Mouse (Mus musculus): ENCODE data around the gene Csmd2.
A peak's percentile ranks its signal among the peaks of the same experiment; 100 is the strongest.
"Not testable (repeated sequence)": the region's sequence is repeated elsewhere in the genome, so short reads cannot be mapped to it uniquely, and the experiment has no call there.

Gene Csmd2

DNA sequence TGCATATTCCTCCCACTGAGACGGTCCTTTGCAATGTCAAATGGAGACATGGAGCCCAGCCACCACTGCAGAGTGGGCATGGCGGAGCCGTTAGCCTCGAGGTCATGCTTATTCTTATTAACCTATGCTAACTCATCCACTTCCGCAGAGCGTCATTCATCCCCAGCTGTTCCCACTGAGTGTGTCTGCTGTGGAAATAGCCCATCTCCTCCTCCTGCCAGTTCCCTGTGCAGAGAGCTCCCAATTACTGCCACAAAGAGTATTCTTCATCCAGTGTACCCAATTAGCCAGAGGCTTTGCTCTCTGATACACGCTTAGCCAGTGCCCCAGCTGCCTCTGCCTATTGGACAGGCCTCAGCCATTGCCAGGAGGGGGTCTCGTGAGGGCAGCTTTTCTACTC lies 504.4 kb downstream of the Csmd2 start:
- no peak for DNase-seq (ENCODE audit: low spot score)

DNA sequence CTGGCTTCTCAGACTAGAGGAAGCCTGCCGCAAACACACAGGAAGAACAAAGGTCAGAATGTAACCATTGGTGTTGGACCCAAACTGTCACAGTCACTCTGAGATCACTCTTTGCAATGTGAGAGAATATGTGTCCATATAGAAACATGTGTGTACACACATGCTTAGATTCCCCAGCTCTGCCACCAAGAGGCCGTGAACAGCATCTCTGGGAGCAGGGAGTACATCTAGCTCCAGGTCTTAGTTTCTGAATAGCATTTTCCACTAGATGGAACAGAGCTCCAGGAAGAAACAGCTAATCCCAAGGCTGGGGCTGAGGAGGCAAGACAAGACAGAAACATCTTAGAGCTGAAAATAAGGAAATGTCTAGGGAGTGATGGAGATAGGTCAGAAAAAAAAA lies 512.3 kb downstream of the Csmd2 start:
- no peak for DNase-seq (ENCODE audit: low spot score)

DNA sequence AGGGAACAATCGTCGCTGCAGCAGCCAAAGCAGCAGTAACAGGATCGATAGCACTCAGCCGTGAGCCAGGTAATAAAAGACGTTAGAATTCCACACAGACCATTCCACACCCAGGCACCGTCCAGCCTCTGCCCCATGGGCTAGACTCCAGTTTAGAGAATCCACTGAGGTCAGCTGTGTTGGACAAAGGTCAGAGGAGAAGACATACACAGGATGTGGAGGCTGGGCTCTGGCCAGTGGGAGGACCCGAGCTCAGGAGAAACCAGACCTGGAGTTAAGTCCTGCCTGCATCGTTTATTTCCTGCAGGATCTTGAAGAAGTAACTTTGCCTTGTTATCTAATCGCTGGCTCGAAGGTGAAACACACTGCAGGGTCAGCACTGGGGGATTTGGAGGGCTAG lies 519.2 kb downstream of the Csmd2 start:
- DNase-seq (ENCODE audit: low spot score): peak; percentile 80

DNA sequence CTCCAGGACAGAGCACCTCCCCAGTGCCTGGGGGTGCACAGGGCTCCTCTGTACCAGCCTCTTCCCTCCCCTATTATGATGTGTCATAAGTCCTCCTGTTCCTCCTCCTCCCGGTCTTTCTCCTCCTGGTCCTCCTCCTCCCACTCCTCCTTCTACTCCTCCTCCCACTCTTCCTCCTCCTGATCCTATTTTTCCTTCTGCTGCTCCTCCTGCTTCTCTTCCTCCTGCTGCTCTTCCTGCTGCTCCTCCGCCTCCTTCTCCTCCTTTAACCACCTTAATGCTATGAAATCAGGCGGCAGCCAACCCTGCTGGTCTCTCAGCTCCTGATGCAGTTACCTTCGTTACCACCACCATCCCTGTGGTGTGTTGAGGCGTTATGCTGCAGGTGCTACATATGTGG lies 522.2 kb downstream of the Csmd2 start:
- DNase-seq (ENCODE audit: low spot score): no peak

DNA sequence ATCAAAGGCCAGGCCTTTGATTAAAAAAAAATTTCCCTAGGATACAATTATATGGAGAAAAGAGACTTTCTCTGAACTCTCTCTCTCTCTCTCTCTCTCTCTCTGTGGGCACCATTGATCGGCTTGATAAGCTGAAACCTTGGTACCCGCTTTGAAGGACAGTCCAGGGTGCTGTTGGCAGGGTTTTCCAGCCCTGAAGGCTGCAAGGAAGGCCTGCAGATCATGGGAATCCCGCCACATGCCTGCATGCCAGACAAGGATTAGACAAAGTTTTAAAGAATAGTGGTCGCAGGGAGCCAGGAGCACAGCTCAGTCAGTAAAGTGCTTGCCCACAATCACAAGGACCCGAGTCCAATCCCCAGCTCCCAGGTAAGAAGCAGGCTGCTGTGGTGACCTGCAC lies 526.8 kb downstream of the Csmd2 start:
- no peak for DNase-seq (ENCODE audit: low spot score)

DNA sequence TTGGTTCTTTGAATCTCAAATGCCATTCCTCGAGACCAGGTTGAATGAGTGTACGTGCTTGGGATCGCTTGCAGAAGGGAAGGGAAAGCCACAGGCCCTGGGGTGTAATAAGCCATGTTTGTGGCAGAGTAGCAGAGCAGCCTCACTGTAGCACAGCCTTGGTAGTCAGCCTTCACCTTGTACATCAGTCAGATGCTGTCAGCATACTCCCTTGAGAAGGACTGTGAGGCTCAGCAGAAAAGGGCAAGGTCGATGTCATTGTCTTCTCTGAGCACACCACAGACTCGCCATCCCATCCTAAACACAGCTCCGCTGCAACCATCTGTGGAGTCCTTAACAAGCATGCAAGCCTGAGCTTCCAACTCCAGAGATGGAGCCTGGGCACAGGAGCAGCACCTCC lies 533.6 kb downstream of the Csmd2 start:
- DNase-seq (ENCODE audit: low spot score): no peak

DNA sequence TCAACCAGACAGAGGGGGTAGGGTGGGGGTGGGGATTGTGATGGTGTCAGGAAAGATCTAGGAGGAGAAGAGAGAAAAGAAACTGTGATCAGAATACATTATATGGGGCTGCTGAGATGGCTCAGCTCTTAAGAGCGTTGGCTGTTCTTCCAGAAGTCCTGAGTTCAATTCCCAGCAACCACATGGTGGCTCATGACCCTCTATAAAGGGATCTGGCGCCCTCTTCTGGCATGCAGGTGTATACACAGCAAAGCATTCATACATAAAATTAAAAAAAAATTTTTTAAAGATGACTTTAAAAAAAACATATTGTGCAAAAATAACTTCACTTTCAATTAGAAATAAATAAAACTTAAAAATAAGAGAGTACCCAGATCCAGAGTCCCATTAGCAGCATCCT lies 555.7 kb downstream of the Csmd2 start:
- no peak for DNase-seq (ENCODE audit: low spot score)

DNA sequence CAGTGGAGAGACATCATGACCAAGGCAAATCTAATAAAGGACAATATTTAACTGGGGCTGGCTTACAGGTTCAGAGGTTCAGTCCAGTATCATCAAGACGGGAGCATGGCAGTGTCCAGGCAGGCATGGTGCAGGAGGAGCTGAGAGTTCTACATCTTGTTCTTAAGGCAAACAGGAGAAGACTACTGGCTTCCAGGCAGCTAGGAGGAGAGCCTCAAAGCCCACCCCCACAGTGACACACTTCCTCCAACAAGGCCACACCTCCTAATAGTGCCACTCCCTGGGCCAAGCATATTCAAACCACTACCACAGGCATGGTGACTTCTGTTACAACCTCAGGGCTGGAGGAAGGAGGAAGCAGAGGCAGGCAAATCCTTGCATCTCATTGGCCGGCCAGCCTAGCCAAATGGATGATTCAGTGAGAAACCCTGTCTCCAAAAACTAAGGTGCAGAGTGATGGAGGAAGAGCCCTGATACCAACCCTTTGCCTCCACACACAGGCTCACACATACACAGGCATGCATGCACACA lies 556.4 kb downstream of the Csmd2 start:
- DNase-seq (ENCODE audit: low spot score): not testable (repeated sequence)

DNA sequence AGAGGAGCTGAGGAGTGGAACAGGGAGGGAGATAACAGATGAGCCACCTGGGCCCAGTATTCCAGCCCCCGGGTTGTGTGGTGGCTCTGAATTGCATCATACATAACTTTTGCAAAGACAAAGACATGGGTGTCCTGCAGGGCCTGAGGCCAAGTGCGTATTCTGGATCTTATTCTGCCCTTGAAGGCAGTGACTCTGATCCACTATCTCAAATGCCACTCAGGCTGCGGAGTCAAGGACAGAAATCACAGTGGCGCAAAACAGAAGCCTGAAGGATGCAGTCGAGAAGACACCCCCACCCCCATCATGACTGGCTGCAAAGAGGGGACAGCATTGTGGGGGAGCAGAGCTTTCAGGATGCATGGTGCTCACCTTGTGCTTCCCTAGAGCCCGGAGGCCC lies 563.1 kb downstream of the Csmd2 start:
- DNase-seq (ENCODE audit: low spot score): no peak

DNA sequence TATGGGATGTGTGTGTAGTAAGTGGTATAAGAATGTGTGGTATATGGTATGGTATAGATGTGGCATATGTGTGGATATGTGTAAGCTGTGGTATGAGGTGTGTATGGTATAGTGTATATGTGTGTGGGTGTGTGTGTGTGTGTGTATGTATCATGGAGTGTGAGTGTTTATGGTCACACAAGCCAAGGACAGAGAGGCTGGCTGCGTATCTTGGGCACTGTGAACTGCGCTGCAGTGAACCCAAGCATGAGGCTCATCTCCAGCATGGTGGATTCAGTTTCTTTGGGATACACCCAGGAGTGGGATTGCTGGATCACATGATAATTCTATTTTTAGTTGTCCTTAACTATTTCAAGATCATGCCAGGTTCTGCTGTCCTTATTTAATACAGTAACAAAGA lies 566.5 kb downstream of the Csmd2 start:
- DNase-seq (ENCODE audit: low spot score): no peak

DNA sequence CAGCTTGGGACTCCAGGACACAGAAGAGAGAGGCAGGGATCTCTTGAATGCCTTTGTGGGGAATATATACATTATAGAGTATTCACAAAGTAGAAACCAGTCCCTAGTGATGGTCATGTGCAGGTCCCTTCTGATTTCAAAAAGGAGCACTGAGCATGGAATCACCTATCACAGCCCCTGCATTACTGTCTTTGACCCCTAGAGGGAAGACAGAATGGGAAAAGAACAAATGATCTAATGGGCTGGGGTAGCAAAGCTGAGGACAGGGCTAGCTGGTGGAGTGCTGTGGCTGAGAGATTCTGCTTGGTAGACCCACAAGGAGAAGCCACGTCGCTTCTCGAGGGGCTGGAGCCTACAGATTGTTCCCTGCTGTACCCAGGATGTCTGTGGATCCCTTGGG lies 572.7 kb downstream of the Csmd2 start:
- no peak for DNase-seq (ENCODE audit: low spot score)

DNA sequence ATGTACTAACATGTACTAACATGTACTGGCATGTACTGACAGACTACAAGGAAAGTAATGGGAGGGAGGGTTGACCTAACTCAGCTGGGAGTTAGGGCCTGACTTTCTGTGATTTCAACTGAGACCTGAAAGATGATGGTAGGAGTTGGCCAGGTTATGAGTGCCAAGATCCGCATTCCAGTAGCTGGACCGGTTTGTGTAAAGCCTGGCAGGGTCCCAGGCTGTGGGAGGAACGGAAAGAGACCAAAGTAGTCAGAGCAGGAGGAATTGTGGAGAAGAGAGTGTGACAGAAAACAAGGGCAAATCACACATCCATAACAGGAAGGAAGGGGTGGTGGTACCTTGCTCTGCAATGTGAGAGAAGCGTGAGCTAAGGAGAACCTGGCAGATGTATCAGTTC lies 588.2 kb downstream of the Csmd2 start:
- DNase-seq (ENCODE audit: low spot score): no peak

DNA sequence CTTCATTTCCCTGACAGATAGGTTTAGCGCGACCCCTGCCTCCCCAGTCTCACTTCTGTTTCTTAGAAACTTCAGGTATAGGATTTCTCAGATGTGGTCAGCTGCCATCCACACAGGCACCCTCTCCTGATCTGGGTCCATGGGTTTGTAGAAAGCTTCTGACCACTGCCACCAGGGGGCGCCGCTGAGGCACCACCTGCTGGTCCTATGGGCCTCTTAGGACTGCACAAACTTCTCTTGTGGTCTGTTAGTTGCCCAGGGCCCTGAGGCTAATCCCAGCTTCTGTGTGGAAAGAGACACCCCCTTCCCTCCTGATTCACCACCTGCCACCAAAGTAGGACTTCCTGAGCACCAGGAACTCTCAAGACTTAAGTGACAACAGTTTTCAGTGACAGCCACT lies 591.5 kb downstream of the Csmd2 start:
- no peak for DNase-seq (ENCODE audit: low spot score)

DNA sequence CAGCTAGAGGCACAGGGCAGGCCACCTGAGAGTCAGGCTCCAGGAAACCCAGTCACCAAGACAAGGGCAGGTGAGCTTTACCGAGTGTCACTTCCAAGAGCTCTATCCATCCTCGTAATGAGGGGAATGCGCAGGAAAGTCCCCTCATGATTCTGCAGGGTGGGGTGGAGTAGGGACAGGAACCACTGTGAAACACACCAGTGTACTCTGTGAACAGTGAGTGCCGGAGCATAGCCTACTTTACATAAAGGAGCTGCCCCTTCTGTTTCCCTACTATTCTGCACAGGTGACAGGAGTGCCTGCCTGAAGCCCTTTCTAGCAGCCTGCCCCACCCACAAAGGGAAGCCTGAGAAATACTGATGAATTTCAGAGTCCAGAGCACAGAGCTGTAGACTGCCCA lies 605.6 kb downstream of the Csmd2 start:
- DNase-seq (ENCODE audit: low spot score): no peak

DNA sequence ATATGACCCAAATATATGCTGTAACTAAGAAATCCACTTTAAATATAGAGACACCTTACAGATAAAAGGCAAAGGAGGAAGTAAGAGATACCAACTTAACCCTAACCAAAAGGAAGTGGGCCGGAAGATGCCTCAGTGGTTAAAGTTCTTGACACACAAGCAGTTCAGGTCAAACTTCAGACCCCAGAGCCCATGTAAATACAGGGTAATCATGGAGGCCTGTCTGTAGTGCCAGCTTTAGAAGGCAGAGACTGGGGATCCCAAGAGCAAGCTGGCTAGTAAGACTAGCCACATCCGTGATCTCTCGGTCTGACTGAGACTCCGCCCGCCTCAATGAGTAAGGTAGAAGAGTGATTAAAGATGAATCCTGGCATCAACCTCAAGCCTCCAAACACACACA lies 606.4 kb downstream of the Csmd2 start:
- no peak for DNase-seq (ENCODE audit: low spot score)

DNA sequence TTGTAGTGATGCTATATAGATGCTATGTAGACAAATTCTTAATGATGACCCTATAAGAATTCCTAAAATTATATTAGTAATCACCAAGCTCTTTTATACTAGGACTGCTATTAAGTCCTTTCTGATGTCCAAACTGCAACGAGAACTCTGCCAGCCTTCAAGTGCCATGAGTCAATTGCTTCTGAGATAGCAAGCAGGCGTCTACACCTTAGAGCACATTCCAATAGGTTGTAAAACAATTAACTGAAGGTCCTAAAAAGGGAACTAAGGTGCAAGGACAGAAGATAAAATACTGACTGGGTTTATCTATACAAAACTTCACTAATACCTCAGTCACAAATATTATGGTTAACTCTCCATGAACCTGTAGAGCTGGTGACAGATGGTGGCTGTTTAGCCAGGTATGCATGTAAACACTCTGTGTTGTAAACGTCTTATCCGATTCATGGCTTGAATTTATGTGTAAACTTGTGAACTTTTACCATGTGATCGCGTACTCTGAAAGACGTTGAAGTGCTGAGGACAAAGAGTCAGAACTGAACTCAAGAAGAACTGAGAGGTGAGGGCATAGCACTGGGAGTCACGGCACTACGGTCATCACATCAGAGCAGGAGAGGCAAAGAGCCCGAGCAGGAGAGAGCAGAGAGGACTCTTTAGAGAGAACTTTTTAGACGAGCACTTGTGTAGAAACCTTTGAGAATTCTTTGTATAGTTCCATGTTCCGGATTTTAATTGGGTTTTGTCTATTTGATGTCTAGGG lies 610.3 kb downstream of the Csmd2 start:
- no peak for DNase-seq (ENCODE audit: low spot score)

DNA sequence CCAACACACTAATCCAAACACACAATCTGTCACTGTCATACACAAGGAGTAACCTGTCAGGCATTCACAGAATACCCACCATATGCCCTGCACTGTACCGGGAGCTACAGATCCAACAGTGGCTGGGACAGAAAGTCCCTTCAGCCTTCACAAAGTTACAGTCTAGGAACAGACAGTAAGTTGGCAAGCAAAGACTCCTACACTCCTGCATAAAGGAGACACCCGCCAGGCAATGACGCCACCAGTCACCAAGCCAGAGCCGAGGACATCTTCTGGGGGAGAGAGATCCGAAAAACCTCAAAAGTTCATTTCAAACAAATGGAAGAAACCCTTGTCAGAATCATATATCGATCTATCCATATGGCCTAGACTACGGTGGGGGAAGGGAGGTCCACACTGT lies 618.9 kb downstream of the Csmd2 start:
- DNase-seq (ENCODE audit: low spot score): no peak

DNA sequence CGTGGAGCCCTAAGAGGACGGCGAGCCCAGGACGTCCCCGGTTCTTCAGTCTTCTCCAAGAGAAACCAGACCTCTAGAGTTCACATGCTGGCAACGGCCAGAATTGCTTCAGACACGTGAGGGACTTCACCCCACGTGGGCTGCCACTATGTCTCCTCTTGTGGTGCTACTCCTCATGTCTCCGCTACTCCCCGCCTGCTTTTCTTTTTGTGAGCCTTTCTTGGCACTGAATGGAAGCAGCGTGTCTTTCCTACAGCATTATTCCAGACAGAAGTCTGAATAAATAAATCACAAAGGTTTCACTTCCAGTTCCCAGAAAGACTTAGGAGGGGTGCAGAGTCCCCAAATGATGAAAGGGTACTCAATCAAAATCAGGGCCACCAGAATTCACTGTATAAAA lies 620.0 kb downstream of the Csmd2 start:
- DNase-seq (ENCODE audit: low spot score): no peak

DNA sequence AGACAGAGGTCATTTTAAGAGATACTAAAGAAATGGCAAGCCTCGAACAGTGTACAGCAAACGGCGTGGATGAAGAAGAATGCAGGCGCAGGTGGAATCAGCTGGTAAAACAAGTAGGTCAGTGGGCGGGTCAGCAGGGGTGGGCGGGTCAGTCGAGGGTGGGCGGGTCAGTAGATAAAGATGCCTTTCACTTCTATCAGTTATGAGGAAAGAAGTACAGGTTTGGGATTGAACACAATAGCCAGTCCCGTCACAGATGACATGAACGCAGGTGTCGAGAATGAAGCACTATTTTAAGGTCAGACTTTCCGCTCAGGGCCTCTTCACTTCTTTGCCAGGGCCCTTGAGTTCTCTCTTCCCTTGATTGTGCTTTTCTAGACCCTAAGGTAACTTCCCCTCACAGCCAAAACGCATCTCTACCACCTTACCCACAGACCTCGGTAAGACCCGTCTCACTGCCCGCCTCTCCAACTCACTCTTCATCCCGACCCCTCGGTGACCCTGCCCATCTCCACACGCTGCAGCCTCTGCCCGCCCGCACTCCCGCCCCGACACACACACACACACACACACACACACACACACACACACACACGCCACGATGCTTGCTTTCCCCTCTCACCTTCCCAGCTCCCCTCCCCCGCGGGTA lies 621.7 kb downstream of the Csmd2 start:
- peak; percentile 40 for DNase-seq (ENCODE audit: low spot score)

DNA sequence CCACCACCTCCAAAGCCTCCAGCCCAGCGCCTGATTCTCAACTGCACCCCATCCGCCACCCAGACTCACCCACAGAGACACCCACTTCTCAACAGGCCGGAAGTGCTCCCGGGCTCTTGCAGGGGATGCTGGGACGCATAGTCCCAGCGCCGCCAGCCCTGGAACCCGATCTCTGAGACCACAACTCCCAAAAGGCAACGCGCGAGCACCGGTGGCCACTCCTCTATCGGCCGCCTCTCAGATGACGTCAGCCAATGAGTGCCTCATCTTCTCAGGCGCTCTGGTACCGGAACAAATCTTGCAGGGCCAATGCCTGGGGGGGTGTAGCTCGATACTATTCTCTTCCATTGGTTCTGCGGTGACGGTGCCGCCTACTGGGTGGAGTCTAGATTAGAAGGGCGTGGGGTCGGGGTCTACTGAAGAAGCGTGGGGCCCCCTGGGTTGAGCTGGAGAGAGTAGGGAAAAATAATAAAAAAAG lies 622.3 kb downstream of the Csmd2 start, which contains the start of gene Zscan20:
Zscan20 (minus strand) TSS at position 174 of the 478 bp plus-strand sequence.
- peak; percentile 99 for DNase-seq (ENCODE audit: low spot score)

DNA sequence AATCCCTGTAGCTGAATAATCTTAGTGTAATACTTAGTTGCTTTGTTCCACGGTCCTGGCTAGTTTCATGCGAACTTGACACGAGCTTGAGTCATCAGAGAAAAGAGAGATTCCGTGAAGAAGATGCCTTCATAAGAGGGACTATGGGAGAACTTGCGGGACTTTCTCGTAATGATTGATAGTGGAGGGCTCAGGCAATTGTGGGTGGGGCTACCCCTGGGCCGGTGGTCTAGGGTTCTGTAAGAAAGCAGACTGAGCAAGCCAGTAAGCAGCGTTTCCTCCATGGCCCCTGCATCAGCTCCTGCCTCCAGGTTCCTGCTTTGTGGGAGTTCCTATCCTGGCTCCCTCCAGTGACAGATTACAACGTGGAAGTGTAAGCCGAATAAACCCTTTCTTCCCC lies 623.0 kb downstream of the Csmd2 start:
- DNase-seq (ENCODE audit: low spot score): no peak

DNA sequence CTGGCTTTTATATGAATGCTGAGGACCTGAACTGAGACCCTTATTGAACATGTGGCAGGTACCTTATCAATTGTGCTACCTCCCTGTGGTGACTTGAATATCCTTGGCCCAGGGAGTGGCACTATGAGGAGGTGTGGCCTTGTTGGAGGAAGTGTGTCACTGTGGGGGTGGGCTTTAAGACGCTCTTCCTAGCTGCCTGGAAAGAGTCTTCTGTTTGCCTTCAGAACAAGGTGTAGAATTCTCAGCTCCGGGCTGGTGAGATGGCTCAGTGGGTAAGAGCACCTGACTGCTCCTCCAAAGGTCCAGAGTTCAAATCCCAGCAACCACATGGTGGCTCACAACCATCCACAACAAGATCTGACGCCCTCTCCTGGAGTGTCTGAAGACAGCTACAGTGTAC lies 624.1 kb downstream of the Csmd2 start:
- not testable (repeated sequence) for DNase-seq (ENCODE audit: low spot score)

DNA sequence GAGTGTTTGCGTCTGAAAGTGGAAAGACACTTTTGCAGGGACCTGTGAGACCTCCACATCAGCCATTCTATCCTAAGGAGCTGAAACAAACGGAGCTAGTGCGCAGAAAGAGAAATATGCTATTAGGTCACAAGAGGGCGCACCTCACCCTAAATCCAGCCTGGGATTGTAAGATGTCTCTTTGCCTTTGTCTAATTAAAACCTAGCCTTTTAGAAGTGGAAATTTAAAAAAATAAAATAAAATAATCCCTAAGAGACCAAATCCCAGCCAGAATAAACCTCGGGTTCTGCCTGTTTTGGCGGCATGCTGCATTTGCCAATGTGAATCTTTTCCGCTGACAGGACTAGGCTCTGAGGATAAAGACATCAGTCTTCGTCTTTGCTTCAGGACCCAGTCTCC lies 625.7 kb downstream of the Csmd2 start:
- peak; percentile 42 for DNase-seq (ENCODE audit: low spot score)

DNA sequence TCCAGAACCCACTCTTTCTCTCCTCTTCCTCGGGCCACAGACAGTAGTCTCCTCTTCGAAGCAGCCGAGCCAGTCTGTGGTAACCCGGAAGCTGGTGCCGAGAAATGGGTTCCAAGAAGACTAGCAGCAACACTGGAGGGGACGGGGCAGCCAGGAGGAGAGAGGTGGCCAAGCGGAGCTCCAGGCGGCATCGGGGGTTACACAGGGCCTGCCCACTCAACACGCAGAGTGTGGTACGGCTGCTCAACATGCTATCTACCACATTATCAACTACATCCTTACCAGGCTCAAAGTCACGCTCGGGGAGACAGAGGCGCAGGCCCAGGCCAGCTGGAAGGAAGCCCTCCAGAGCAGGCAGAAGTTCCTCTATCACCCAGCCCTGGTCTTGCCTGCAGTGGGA lies 628.1 kb downstream of the Csmd2 start:
- DNase-seq (ENCODE audit: low spot score): no peak

Measured in yolk sac, embryonic 10.5 days (tissue).